Mouse (Mus musculus): ENCODE data around the gene Kcnb1.

The Kcnb1 gene

GRCm38 (mm10) chr2:167079535-167080257 is 110.3 kb downstream of the Kcnb1 start:
- peak; percentile 84 for ATAC-seq (ENCODE audit: low TSS enrichment)

DNA sequence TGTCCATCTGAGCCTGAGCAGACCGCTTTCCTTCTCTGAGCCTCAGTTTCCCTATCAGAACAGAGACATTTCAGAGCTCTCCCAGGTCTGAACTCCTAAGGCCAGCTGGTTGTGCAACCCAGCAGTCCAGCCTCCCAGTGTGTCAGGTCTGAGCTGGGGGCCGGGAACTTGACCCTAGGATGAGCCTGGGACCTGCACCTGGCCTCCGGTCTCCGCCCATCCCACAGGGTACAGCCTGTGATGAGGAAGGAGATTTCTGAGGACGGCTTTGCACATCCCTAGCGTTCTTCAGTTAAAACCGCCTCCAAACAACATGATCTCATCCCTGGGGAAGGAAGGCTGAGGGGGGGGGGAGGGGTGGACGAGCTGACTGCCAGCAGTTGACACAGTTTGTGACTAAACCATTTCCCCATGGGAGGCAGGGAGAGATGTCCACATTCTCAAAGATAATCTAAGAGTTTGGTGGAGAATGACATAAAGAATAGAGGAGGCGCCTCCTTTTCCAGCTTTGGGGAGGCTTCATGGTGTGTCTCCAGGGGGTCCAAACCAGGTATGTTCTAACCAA is 110.9 kb downstream of the Kcnb1 start:
- peak; percentile 73 for ATAC-seq (ENCODE audit: low TSS enrichment)

GRCm38 (mm10) chr2:167078486-167078885 is 111.5 kb downstream of the Kcnb1 start:
- ATAC-seq (ENCODE audit: low TSS enrichment), result no peak

DNA sequence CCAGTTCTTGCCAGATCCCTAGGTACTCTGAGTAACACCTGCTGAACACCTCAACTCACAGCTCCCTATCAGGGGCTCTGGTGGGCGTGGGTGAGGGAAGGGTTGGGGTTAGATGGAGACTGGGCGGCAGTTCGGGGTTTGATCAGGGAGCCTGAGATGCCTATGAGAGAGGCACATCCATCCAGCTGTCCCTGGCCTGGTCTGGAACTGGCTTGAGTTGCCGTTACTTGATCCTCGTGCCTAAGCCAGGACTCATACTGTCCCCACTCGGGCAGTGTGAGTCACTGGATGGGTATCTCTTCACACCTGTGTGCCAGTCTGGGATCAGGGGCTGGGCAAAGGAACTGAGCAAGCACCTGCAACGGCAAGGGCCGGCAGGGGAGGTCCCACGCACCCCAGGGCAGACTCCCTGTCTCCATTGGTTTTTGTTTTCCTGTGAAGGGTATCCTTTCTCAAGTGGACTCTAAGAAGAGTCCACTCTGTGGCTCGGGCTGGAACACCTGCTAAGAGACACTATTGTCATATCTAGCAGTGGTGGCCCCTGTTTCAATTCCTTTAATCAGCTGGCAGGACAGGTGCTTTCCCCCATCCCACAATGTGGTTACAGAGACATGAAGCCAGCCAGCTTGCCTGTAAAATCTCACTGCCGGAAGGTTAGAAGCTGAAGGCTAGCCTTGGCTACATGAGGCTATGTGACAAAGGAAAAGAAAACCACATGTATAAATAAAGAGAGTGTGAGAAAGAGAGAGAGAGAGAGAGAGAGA is 112.6 kb downstream of the Kcnb1 start:
- ATAC-seq (ENCODE audit: low TSS enrichment), result no peak

DNA sequence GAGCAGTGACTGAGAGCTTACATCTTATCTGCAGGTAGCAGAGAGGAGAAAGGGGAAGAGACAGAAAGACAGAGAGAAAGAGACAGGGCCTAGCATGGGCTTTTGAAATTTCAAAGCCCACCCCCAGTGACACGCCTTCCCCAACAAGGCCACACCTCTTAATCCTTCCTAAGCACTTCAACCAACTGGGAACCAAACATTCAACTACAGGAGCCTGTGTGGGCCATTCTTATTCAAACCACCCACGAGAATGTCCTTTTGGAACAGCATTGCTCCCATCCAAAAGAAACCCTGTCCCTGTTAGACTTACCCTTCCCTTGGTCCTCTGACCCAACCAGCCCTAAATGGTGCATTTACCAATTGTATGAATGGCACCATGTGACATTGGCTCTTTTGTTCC is 113.2 kb downstream of the Kcnb1 start:
- ATAC-seq (ENCODE audit: low TSS enrichment), result no peak

DNA sequence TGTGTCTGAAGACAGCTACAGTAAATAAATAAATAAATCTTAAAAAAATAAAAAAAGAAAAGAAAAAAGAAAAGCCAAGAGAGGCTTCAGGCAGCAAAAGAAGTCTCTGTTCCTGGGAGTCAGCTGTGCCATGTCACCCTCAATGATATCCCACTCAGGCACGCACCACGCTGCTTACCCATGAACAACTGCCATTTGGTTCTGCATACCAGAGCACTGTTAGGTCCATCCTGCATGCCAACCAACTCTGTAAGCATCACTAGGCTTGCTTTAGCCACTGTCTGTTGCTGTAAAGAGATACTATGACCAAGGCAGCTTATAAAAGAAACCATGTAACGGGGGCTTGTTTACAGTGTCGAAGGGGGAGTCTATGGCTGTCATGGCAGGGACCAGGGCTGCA is 113.6 kb downstream of the Kcnb1 start:
- no peak for ATAC-seq (ENCODE audit: low TSS enrichment)

DNA sequence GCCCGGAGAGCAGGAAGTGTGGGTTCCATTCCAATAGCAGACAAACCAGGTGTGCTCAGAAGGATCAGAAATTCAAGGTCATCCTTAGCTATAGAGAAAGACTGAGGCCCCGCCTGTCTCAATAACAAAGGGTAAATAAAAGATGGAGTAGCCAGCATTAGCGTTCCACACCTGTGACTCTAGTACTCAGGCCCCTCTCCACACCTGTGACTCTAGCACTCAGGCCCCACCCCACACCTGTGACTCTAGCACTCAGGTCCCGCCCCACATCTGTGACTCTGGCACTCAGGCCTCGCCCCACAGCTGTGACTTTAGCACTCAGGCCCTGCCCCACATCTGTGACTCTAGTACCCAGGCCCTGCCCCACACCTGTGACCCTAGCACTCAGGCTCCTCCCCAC is 115.4 kb downstream of the Kcnb1 start:
- no peak for ATAC-seq (ENCODE audit: low TSS enrichment)

DNA sequence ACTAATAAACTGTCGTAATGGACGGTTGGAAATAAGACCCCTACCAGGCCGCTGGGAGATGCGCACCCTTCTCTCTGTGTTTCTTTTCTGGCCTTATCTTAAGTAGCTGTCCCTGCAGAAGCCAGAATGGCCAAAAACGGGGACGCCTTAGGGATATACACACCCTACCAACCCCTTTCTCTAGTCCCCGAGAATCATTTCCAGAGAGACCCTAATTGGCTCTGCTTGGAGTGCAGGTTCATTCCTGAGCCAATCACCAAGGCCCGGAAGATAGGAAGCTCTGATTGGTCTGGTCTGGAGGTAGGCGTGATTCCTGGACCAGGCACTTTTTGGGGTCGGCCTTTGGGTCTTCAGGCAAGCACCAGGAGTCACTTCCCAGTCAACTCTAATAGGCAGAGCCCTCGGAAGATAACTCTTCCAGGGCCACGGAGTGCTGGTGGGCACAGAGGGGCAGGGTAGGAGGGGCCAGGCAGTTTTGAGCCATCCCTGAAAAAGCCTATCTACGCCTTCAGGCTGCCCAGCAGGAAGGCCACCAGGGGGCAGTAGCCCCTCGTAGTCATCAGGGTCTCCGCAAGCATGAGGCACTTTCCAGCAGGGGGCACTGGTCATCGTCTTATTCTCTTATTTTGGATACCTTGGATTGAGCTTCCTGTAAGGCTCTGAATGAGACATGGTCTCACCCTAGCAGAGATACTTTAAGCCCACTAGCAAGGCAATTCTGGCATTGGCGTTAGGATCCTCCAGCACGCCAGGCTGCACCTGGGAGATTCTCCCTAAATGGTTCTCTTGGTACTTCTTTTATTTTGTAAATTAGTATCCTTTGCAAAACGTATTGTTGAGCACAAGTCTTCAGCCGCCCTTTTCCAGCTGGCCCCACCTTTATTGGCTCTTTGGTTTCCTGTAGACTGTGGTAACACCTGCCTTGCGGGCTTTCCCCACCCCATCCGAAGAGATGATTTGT is 118.0 kb downstream of the Kcnb1 start:
- ATAC-seq (ENCODE audit: low TSS enrichment), result peak; percentile 97

- ATAC-seq (ENCODE audit: low TSS enrichment), result peak; percentile 14; the same call in 1 of the 2 replicates
Observed at GRCm38 (mm10) chr2:167071266-167071640, 118.7 kb downstream of the Kcnb1 start.

DNA sequence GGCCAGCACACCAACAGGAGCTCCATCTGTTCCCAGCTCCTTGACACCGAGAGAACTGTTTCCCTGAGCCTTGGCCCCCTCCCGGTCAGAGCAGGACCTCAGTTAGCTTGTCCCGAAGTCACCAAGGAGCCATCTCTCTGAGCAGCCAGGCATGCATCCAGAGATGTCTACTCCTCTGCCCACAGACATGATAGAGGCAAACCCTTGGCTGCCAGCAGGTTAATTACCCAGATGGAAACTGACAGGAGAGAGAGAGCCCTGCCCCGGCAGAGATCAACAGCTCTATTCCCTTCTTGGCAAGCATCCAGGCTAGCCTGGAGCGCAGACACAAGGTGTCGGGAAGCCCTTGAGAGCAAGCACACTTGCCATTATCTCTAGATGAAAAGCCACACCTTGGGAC is 119.6 kb downstream of the Kcnb1 start:
- no peak for ATAC-seq (ENCODE audit: low TSS enrichment)

DNA sequence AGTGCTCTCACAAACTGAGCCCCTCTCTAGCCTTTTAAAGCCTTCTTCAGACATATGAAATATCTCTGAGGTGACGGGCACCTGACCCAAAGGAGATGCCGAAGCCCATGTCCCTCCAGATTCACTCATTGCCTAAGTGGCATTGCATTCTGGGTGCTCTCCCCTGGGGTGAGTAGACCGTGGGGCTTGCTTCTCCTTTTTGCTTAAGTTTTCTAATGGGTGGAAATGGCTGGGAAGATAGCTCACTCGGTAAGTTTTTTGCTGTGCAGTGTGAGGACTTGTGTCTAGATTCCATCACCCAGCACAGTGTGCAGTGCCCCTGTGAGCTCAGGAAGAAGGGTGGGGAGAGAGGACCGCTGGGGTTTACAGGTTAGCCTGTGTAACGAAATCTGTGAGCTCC is 122.4 kb downstream of the Kcnb1 start:
- no peak for ATAC-seq (ENCODE audit: low TSS enrichment)

GRCm38 (mm10) chr2:167066528-167067516 is 123.1 kb downstream of the Kcnb1 start:
- no peak for ATAC-seq (ENCODE audit: low TSS enrichment)

DNA sequence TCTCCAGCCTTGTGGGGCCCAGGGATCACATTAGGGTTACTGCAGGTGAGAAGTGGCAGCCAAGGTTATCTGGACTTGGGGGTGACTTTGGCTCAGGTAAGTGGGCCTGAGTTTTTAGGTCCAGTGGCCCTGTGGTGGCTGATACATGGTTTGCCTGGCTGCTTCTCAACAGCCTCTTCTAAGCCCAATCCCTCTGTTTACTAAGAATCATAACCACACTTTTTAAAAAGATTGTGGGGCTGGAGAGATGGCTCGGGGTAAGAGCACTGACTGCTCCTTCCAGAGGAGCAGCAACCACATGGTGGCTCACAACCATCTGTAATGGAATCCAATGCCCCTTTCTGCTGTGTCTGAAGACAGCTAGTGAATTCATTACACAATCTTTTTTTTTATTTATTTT is 123.9 kb downstream of the Kcnb1 start:
- ATAC-seq (ENCODE audit: low TSS enrichment), result no peak

- ATAC-seq (ENCODE audit: low TSS enrichment), result no peak
Observed at GRCm38 (mm10) chr2:167064601-167065295, 125.2 kb downstream of the Kcnb1 start.

DNA sequence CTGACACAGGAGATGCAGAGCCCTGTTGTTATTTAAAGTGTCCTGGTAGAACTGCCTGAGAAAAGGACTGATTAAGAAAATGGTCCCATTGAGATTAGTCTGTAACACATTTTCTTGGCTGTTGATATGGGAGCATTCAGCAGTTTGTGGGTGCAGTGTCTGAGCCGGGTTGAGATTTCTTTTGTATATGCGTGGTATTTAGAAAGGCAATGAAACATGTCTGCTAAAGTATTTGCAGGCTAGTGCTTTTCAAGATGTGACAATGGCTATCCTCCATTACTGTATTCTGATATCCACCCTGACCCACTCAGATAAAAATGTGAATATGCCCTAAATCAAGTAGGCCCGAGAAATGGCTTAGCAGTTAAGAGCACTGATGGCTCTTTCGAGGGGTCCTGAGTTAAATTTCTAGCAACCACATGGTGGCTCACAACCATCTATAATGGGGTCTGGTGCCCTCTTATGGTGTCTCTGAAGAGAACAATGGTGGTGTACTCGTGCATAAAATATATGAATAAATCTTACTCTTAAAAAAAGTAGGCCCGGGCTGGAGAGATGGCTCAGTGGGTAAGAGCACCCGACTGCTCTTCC is 126.0 kb downstream of the Kcnb1 start:
- no peak for ATAC-seq (ENCODE audit: low TSS enrichment)

DNA sequence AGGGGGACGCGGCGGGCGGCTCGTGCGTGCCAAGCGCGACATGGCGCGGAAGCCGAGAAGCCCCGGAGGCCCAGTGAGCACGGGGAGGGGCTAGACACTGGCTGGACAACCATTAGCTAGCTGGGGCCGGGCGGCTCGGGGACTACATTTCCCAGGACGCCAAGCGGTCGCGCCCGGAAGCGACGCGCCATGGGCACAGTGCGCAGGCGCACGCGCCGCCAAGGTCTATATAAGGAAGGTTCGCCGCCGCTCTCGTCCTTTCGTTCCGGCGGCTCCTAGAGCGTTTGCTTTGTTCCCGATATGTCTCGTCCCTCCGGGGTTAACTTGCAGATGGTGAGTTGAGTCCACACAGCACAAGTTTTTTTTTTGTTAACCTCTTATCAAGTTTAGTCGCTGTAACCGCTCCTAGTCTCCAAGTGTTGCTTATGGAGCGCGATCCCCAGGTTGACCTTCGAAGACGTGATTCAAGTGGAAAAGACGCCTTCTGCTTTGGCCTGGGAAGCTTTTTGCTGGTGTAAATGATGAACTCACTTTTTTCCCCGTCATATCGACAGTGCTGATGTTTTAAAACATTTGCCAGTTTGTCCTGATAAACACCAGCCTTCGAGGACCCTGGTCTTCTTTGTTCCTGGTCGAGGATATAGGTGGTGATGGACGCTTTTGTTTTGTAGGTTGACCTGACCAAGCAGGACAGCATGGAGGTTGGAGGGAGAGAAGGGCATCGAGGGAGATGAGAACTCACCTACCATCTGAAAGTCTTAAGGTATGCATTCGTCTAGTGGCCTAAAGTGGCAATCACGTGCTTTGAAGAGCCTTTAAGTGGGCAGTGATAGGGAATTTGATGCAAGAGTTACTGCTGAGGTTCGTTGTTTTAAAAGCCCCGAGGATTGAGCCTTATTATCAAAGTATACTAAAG is 126.7 kb downstream of the Kcnb1 start, which contains the start of gene Znfx1:
Gene Znfx1, minus strand, starts transcription at position 51 of the 916 bp plus-strand sequence.
- peak; percentile 77 for ATAC-seq (ENCODE audit: low TSS enrichment)

DNA sequence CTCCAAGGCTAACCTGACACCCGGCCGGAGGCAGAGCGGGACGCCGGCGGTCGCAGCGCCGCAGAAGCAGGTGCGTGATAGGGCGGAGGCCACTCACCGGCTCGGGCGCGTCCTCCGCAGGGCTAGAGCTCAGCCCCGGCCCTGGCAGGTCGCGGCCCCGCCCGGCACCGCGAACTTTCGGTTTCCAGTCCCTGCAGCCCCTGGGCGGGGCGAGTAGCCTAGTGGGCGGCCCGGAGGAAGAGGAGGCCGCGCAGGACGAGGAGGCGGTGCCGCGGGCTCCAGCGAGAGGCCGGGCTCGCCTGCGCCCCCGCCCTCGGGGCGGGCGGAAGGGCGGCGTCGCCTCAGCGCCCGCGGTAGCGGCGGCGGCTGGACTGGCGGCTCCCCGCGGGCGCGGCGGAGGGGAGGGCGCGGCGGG is 127.5 kb downstream of the Kcnb1 start:
- ATAC-seq (ENCODE audit: low TSS enrichment), result peak; percentile 69

DNA sequence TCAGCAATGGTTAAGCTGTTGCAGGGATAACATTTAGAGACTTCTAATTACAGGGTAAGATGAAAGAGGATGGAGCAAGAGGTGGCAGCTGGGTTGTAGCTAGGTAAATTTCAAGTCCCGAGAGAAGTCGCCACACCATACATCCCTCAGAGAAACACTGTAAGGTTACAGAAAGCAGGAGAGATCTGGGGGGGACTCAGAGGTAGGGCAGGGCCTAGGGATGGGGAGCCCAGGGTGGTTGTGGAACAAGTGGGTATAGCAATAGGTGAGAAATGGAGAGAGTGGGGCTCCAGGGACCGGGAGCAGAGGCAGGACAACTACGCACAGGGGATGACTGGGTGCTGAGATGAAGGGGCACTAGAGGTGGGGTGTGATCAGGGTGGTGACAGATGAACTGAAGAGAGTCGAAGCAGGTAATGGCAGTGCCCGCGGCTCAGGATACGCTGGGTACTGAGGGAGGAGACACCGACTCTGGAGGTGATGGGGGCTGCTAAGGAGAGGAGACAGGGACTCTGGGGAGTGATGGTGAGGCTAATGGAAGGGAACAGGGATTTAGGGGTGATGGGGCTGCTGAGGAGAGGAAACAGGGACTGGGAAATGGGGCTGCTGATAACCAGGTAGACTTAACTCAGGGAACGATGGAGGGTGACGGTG is 128.4 kb downstream of the Kcnb1 start:
- peak; percentile 3; the same call in 1 of the 2 replicates for ATAC-seq (ENCODE audit: low TSS enrichment)
